In the genomic region with DNA sequence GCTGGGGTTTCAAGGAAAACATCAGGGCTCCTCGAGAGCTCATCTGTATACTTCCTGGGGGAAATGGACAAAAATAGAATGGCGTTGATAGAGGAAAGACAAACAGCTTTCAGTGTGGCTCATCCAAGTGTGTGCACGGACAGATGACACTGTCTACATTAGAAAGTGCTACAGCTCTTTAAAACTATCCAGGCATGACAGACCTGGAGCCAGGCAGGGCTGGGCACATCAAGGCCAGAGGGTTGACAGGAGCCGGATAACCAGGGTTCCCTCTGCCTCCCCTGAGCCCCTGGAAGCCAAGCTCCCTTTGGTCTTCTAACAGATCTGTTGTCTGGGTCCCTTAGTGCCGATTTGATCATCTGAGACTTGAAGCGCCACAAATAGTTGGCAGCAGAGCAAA, we compare ENCODE assay signal across 24 mouse cellular contexts. TPM values are rescaled to one million over a fixed set of nuclear protein-coding genes. Genes with fewer than 3 reads are reported as not detected.
A peak's percentile ranks its signal among the peaks of the same experiment; 100 is the strongest.
DNase-seq lines count a peak whose midpoint lies in the region; ATAC-seq and TF ChIP-seq lines count a peak whose summit lies in the region.
"Had no signal": no experiment of that assay in that cellular context is flagged by ENCODE, and none has a peak within 500 bp of the region (broad histone marks: within the 10 kb centered on the region; RNA-seq: fewer than 3 reads in every experiment).

No protein-coding gene starts in this region.

- TF ChIP-seq POLR2A in heart, adult 2 months (IDR thresholded peaks at IDR 0.05; ENCODE audit: insufficient read depth, low read depth, low read length) = no peak

- H3K4me1 ChIP-seq in heart, embryonic 13.5 days = peaks cover 21% of the 10 kb centered on the region
- H3K4me1 ChIP-seq in heart, embryonic 16.5 days (ENCODE audit: control insufficient read depth, insufficient read depth, low read length) = peaks cover 10% of the 10 kb centered on the region
- H3K4me1 ChIP-seq in heart, adult 2 months (ENCODE audit: control insufficient read depth, insufficient read depth, low read length) = peaks cover 1% of the 10 kb centered on the region; the same call in 1 of the 2 replicates
- no peaks in the 10 kb centered on the region for H3K4me1 ChIP-seq in kidney, embryonic 14.5 days (ENCODE audit: control insufficient read depth, insufficient read depth, low read length)
- 0 out of 2 replicates have a peak, but pooled peaks cover 5% of the 10 kb centered on the region for H3K4me1 ChIP-seq in kidney, embryonic 15.5 days

- DNase-seq in heart, postnatal 25 days (ENCODE audit: low spot score) = no peak
- DNase-seq in heart, adult 2 months = no peak
- DNase-seq in kidney, postnatal 14 days = no peak
- no peak for DNase-seq in kidney, postnatal 4 days
- DNase-seq: adrenal gland, adult 2 months; adrenal gland, adult 8-10 months; adrenal gland, postnatal 10 days; adrenal gland, postnatal 14 days; adrenal gland, postnatal 25 days; adrenal gland, postnatal 36 days; B cell, adult 2 months; cerebellum, adult 11 months; cerebellum, adult 11-12 months had no signal

- no peak overlapping the region for H3K4me3 ChIP-seq in heart, embryonic 13.5 days
- no peak overlapping the region for H3K4me3 ChIP-seq in heart, embryonic 16.5 days (ENCODE audit: low read length)
- H3K4me3 ChIP-seq in heart, adult 2 months = no peak overlapping the region
- no peak overlapping the region for H3K4me3 ChIP-seq in kidney, embryonic 14.5 days (ENCODE audit: low read length)
- H3K4me3 ChIP-seq in kidney, embryonic 15.5 days (replicated peaks) = no peak overlapping the region

- H3K9me3 ChIP-seq in heart, embryonic 13.5 days = no peaks in the 10 kb centered on the region
- no peaks in the 10 kb centered on the region for H3K9me3 ChIP-seq in heart, embryonic 16.5 days (replicated peaks; ENCODE audit: control insufficient read depth, low read length)
- H3K9me3 ChIP-seq in kidney, embryonic 14.5 days (ENCODE audit: control insufficient read depth, low read length) = no peaks in the 10 kb centered on the region
- no peaks in the 10 kb centered on the region for H3K9me3 ChIP-seq in kidney, embryonic 15.5 days (replicated peaks)
- H3K9me3 ChIP-seq: G1E had no signal

- no peak for ATAC-seq in heart, embryonic 13.5 days (ENCODE audit: extremely low read depth, insufficient number of reproducible peaks, low FRiP score, low TSS enrichment)
- no peak for ATAC-seq in heart, embryonic 16.5 days (replicated peaks; ENCODE audit: extremely low read depth, insufficient read depth, low FRiP score)
- peak; percentile 64; the same call in 1 of the 2 replicates for ATAC-seq in kidney, embryonic 14.5 days (ENCODE audit: low FRiP score, low TSS enrichment)
- ATAC-seq in kidney, embryonic 15.5 days (replicated peaks; ENCODE audit: low FRiP score) = peak; percentile 58; the same call in 1 of the 2 replicates
- ATAC-seq: activated CD4-positive, CD25-positive, alpha-beta regulatory T cell, adult 4 months; CD4-positive, CD25-positive, alpha-beta regulatory T cell, adult 4 months; Patski had no signal

- H3K27ac ChIP-seq in heart, embryonic 13.5 days (replicated peaks) = peak overlapping the region; percentile 36; the same call in 1 of the 2 replicates
- peak overlapping the region; percentile 33; the same call in 1 of the 2 replicates for H3K27ac ChIP-seq in heart, embryonic 16.5 days (ENCODE audit: low read length)
- H3K27ac ChIP-seq in heart, adult 2 months = no peak overlapping the region
- H3K27ac ChIP-seq in kidney, embryonic 14.5 days (ENCODE audit: low read depth, low read length) = no peak overlapping the region
- no peak overlapping the region for H3K27ac ChIP-seq in kidney, embryonic 15.5 days

- H3K4me2 ChIP-seq in heart, embryonic 13.5 days = no peak overlapping the region
- no peak overlapping the region for H3K4me2 ChIP-seq in heart, embryonic 16.5 days (ENCODE audit: low read depth, low read length)
- no peak overlapping the region for H3K4me2 ChIP-seq in kidney, embryonic 14.5 days (replicated peaks; ENCODE audit: low read depth, low read length)
- H3K4me2 ChIP-seq in kidney, embryonic 15.5 days = no peak overlapping the region

- H3K9ac ChIP-seq in heart, embryonic 13.5 days = no peak overlapping the region
- no peak overlapping the region for H3K9ac ChIP-seq in heart, embryonic 16.5 days (ENCODE audit: low read length)
- no peak overlapping the region for H3K9ac ChIP-seq in heart, adult 2 months (ENCODE audit: low read depth, low read length)
- no peak overlapping the region for H3K9ac ChIP-seq in kidney, embryonic 14.5 days (ENCODE audit: low read depth, low read length)
- H3K9ac ChIP-seq in kidney, embryonic 15.5 days = no peak overlapping the region

- 33% methylated on average over 6 of the region's 6 CpGs for WGBS in heart, embryonic 13.5 days
- 39% methylated on average over 6 of the region's 6 CpGs for WGBS in heart, embryonic 16.5 days
- WGBS in heart, adult 2 months = 25% methylated on average over 6 of the region's 6 CpGs
- 49% methylated on average over 6 of the region's 6 CpGs for WGBS in kidney, embryonic 14.5 days
- 42% methylated on average over 6 of the region's 6 CpGs for WGBS in kidney, embryonic 15.5 days

- intact Hi-C loops in heart, postnatal 25 days (cut with DNase I) = no loop called here
- intact Hi-C loops in heart, adult 2 months (cut with DNase I) = loop anchor here (5.0 kb wide), 1 partner anchor 130 kb away; no protein-coding TSS in a partner anchor

- H3K36me3 ChIP-seq in heart, embryonic 13.5 days = no peaks in the 10 kb centered on the region
- H3K36me3 ChIP-seq in heart, embryonic 16.5 days (ENCODE audit: control insufficient read depth, insufficient read depth) = no peaks in the 10 kb centered on the region
- no peaks in the 10 kb centered on the region for H3K36me3 ChIP-seq in heart, adult 2 months (ENCODE audit: control insufficient read depth, insufficient read depth, low read length)
- no peaks in the 10 kb centered on the region for H3K36me3 ChIP-seq in kidney, embryonic 14.5 days (ENCODE audit: control insufficient read depth, insufficient read depth, low read length)
- no peaks in the 10 kb centered on the region for H3K36me3 ChIP-seq in kidney, embryonic 15.5 days
- H3K36me3 ChIP-seq: G1E had no signal

- TF ChIP-seq EP300 in heart, adult 2 months (IDR thresholded peaks at IDR 0.05; ENCODE audit: insufficient read depth, low read depth, low read length) = no peak

- TF ChIP-seq CTCF in heart, adult 2 months (IDR thresholded peaks at IDR 0.05) = no peak

- H3K79me2 ChIP-seq in heart, adult 2 months (replicated peaks; ENCODE audit: control insufficient read depth, insufficient read depth, low read length) = no peaks in the 10 kb centered on the region

- H3K27me3 ChIP-seq in heart, embryonic 13.5 days (replicated peaks) = no peaks in the 10 kb centered on the region
- no peaks in the 10 kb centered on the region for H3K27me3 ChIP-seq in heart, embryonic 16.5 days (ENCODE audit: control insufficient read depth, insufficient read depth, low read length)
- no peaks in the 10 kb centered on the region for H3K27me3 ChIP-seq in heart, adult 2 months (ENCODE audit: control insufficient read depth, insufficient read depth, low read length)
- H3K27me3 ChIP-seq in kidney, embryonic 14.5 days (ENCODE audit: control insufficient read depth, insufficient read depth, low read length) = no peaks in the 10 kb centered on the region
- no peaks in the 10 kb centered on the region for H3K27me3 ChIP-seq in kidney, embryonic 15.5 days
- H3K27me3 ChIP-seq: CH12.LX, Patski had no signal

RNA-seq across cellular contexts. Expression of a gene that starts 22.6 kb away (rescaled TPM):
- polyA plus RNA-seq in heart, embryonic 13.5 days (2015; fragmentation: Nextera tagmentation; extraction: Ambion mirVana) = 0.11 and 0.19 TPM in 2 replicates
- total RNA-seq in heart, postnatal 25 days (2021) = not detected
- polyA plus RNA-seq in heart, embryonic 16.5 days (2015; fragmentation: Nextera tagmentation; extraction: Ambion mirVana) = 0.49 and 0.70 TPM in 2 replicates
- not detected for total RNA-seq in heart, adult 2 months (2021)
- 0.47 TPM in 1 of 2 replicates, not detected in the other for polyA plus RNA-seq in heart, adult 2 months (2012; rRNA removed)
- polyA plus RNA-seq in kidney, embryonic 14.5 days (2014; fragmentation: Nextera tagmentation; extraction: Ambion mirVana) = 20.5 and 24.9 TPM in 2 replicates
- 31.9 TPM in 2 replicates for polyA plus RNA-seq in kidney, embryonic 15.5 days (2015; fragmentation: Nextera tagmentation; extraction: Ambion mirVana)
- total RNA-seq: adrenal gland, adult 2 months; adrenal gland, postnatal 14 days; adrenal gland, postnatal 25 days; MEL had no signal
- polyA plus RNA-seq: activated CD4-positive, CD25-positive, alpha-beta regulatory T cell, adult 4 months; C2C12; CD4-positive, CD25-positive, alpha-beta regulatory T cell, adult 4 months; G1E had no signal

Comparison
In these comparisons a context has a peak if more than half of its experiments do, and no peak if none do; other contexts are left out.
1. H3K27ac ChIP-seq: peak in heart, embryonic 13.5 days (single experiment) and heart, embryonic 16.5 days (single experiment); none in heart, adult 2 months (single experiment), kidney, embryonic 14.5 days (single experiment) and kidney, embryonic 15.5 days (single experiment).
2. ATAC-seq: peak in kidney, embryonic 14.5 days (single experiment) and kidney, embryonic 15.5 days (single experiment); none in heart, embryonic 13.5 days (single experiment) and heart, embryonic 16.5 days (single experiment).
3. RNA of a gene that starts 22.6 kb away (polyA plus RNA-seq): 31.9 TPM in kidney, embryonic 15.5 days and 20.5 to 24.9 TPM in kidney, embryonic 14.5 days; 0.49 to 0.70 TPM in heart, embryonic 16.5 days, 0.47 TPM in heart, adult 2 months and 0.11 to 0.19 TPM in heart, embryonic 13.5 days; every median in the first group is over 10 times any median in the second.